Mouse (Mus musculus) brain, embryonic 14.5 days (tissue): ENCODE results near the gene Prss47.

Experiments used
- CTCF ChIP-seq: fragments of 200-500 bp; IDR thresholded peaks from 2 replicates; pipeline ENCODE4 v1.5.1; 2012; ENCODE audit warnings: inconsistent platforms, mild to moderate bottlenecking, moderate library complexity, borderline replicate concordance; ENCODE audit not compliant: insufficient read depth, insufficient read length; ENCODE audit errors: extremely low read depth
- POLR2A ChIP-seq: fragments of 200-500 bp; IDR thresholded peaks from 2 replicates; pipeline ENCODE4 v1.6.1; 2012; ENCODE audit warnings: mild to moderate bottlenecking, inconsistent platforms, borderline replicate concordance; ENCODE audit not compliant: poor library complexity, insufficient read depth, insufficient read length, severe bottlenecking; ENCODE audit errors: extremely low read depth

DNA sequence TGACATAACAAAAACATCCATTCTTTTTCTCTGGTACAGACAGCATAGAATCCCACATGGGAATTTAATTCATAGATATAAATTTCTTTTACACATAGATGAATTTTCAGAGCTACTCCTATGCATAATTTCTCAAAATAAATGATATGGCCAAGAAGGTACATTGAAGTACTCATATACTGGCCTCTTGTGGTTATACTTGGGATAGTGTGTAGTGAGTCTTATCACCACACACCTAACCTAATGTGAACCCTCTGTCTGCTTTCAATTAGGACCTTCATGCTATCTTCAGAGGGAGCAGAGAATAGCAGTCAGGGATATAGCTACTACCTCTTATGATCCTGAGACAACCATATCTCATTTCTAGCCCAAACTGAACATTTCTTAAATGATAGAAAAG is 47.1 kb downstream of the Prss47 start:
- TF ChIP-seq CTCF (no peak), POLR2A (no peak)
